Mouse (Mus musculus): ENCODE data around the gene Cybc1.

Cybc1 gene

DNA sequence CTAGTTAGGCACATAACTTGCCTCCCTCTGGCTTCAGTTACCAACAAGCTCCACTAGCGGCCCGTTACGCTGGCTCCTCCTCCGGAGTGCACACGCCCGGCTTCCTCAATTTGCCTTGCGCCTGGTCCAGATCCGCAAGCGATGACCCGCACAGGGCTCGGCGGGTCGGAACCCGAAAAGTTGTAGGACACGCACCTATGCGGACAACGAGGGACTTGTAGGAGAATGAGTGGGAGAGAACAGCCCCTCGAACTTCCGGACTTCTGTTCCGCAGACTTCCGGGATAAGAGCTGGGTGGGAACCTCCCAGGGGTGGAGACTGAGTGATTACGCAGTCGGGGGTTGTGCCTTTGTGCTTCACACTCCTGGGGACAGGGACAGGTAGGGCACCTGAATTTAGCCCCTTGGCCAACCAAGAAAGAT, at the start of gene Cybc1:
TSS of gene Cybc1 (minus strand) at position 305 of the 422 bp plus-strand sequence.
- TF ChIP-seq GATA4 (IDR thresholded peaks at IDR 0.05; ENCODE audit: insufficient replicate concordance, low read length), result no peak

DNA sequence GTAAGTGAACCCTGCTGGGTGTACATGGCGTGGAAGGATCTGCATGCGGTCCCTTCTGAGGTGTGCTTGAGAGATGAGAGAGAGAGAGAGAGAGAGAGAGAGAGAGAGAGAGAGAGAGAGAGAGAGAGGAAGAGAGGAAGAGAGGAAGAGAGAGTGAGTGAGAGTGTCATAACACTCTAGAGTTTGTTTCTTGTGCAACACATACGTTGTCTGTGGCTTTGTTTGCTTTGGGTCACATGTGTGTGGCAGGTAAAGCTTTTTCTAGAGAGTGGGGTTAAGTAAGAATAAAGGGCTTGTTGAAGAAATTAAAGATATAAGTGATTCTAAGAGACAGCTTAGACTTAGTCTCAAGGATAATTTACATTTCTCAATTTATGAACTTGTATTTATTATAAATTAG, 48.9 kb upstream of the Cybc1 start:
- no peak for TF ChIP-seq GATA4 (IDR thresholded peaks at IDR 0.05; ENCODE audit: insufficient replicate concordance, low read length)

DNA sequence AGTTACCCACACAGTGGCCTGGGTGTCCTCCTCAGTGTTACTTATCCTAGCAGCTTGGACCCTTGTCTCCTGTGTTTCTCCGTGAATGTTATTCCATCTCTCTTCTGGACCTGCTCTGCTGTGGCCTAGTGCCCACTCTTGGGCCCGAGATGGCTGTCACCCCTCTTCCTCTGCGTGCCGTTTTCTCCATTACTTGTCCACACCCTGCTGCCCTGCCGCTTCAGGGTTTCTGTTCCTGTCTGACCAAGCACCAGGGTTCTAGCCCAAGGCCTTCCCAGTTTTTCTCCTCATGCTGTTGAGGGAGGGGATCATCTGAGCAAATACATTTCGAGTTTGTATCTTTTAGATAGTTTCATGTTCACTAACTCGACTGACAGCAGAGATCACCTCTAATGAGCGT, 48.4 kb upstream of the Cybc1 start:
- TF ChIP-seq GATA4 (IDR thresholded peaks at IDR 0.05; ENCODE audit: insufficient replicate concordance, low read length), result no peak

DNA sequence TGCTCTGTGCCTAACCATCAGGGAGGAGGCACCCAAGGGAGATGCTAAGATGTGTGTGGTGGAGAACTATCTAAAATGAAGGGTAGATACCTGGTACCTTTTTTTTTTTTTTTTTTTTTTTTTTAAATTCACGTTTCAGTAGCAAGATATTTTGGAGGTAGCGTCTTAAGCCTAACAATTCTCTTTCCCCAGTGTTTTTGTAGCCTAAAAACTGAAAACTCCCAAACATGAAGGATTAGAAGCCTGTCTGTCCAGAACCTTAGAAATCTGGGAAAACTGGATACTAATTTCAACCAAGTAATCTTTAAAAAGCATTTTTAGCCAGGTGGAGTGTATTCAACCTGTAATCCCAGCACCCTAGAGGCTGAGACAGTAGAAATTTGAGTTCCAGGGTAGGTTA, 32.0 kb upstream of the Cybc1 start:
- no peak for TF ChIP-seq GATA4 (IDR thresholded peaks at IDR 0.05; ENCODE audit: insufficient replicate concordance, low read length)

DNA sequence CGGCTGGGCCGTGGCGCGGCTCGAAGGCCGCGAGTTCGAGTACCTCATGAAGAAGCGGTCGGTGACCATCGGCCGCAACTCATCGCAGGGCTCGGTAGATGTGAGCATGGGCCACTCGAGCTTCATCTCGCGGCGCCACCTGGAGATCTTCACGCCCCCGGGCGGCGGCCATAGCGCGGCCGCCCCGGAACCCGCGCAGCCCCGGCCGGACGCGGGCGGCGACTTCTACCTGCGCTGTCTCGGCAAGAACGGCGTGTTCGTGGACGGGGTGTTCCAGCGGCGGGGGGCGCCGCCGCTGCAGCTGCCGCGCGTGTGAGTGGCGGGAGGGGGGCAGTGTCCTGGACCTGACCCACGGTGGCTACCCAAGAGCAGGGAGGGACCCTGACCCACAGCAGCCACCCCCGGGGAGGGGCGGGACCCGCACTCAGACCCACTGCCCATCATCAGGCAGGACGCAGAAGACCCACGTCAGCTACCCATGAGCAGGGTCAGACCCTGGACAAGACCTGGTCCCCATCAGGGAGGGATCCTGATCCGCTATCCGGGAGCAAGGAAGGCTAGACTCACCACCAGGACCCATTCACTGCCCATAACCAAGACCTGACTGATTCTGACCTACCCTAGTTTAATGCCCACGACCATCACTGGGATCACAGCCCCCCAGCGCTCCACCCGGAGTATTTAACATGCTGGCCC, 31.2 kb upstream of the Cybc1 start:
- TF ChIP-seq GATA4 (IDR thresholded peaks at IDR 0.05; ENCODE audit: insufficient replicate concordance, low read length), result no peak

- TF ChIP-seq GATA4 (IDR thresholded peaks at IDR 0.05; ENCODE audit: insufficient replicate concordance, low read length), result no peak
Observed at GRCm38 (mm10) chr11:121259160-121260100, 30.3 kb upstream of the Cybc1 start, which contains the start of gene Foxk2. Gene Foxk2, plus strand, starts transcription at chr11:121259990.

- no peak for TF ChIP-seq GATA4 (IDR thresholded peaks at IDR 0.05; ENCODE audit: insufficient replicate concordance, low read length)
Observed at GRCm38 (mm10) chr11:121250196-121250595, 21.1 kb upstream of the Cybc1 start.

DNA sequence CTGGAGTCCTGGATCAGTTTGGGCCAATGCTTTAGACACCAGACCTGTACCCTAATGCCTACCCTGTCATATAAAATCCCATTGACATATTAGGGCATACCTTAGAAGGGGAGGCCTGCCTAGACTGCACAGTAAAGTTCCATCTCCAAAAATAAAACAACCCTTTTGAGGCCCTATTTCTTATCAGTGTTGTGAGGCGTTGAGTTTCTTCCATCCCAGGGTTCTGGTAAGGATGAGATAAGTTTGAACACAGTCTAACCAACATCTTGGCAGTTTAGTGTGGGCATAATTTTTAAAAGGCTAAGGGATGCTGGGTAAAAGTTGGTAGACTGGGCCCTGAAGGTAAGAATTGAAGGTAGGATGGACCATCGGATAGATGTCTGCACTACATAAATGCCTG, 10.5 kb upstream of the Cybc1 start:
- TF ChIP-seq GATA4 (IDR thresholded peaks at IDR 0.05; ENCODE audit: insufficient replicate concordance, low read length), result no peak

GRCm38 (mm10) chr11:121237345-121238128, 8.4 kb upstream of the Cybc1 start:
- TF ChIP-seq GATA4 (IDR thresholded peaks at IDR 0.05; ENCODE audit: insufficient replicate concordance, low read length), result no peak

DNA sequence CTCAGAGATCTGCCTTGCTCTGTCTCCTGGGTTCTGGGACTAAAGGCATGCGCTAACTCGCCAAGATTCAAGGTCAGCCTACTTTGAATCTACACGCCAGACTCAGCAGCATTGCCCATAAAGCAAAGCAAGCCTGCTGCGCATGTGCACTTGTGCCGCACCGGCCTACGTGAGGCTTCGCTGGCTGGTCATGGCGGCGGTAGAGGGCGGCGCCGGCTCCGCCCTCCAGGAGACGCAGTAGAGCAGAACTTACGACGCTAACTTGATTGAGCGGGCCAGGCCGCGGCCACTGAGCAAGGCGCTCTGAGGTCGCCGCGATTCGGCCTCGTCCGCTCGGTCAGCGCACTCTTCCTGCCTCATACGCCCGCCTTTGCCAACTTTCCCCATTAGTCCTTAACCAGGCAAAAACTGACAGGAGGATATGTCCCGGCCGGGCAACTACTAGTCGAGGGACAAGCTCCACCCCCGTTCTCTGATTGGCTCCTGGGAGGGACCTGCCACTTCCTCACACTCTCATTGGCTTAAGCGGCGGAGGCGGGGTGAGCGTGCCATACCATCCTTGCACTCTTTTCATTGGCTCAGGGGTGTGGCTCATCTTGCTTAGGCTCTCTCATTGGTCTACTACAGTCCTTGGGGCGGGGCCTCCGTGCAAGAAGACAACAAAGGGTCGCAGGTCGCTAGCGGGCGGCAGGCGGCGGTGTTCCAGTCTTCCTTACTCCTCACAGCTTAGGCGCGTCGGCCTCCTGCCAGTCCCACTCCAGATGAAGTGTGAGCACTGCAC, 7.6 kb upstream of the Cybc1 start, which contains the start of gene Narf:
TSS of gene Narf (plus strand) at position 690 of the 781 bp plus-strand sequence.
- no peak for TF ChIP-seq GATA4 (IDR thresholded peaks at IDR 0.05; ENCODE audit: insufficient replicate concordance, low read length)

GRCm38 (mm10) chr11:121235475-121236238, 6.5 kb upstream of the Cybc1 start:
- TF ChIP-seq GATA4 (IDR thresholded peaks at IDR 0.05; ENCODE audit: insufficient replicate concordance, low read length), result no peak

GRCm38 (mm10) chr11:121232706-121233105, 3.6 kb upstream of the Cybc1 start:
- no peak for TF ChIP-seq GATA4 (IDR thresholded peaks at IDR 0.05; ENCODE audit: insufficient replicate concordance, low read length)

- TF ChIP-seq GATA4 (IDR thresholded peaks at IDR 0.05; ENCODE audit: insufficient replicate concordance, low read length), result no peak
Observed at GRCm38 (mm10) chr11:121231628-121232291, 2.6 kb upstream of the Cybc1 start.

Data from liver, adult (tissue).